Mouse (Mus musculus) thymus, adult 18-20 months (tissue): ENCODE results near the gene Nwd2.
A peak's percentile ranks its signal among the peaks of the same experiment; 100 is the strongest.

Experiments
- DNase-seq, 2 experiments: peaks; one replicate each; pipeline ENCODE4 v3.0.0; 2022; ENCODE audit warnings: mixed read lengths in 2 of 2

Nwd2 gene

GRCm38 (mm10) chr5:63765886-63766285 lies 117.0 kb downstream of the Nwd2 start:
- no peak for DNase-seq

DNA sequence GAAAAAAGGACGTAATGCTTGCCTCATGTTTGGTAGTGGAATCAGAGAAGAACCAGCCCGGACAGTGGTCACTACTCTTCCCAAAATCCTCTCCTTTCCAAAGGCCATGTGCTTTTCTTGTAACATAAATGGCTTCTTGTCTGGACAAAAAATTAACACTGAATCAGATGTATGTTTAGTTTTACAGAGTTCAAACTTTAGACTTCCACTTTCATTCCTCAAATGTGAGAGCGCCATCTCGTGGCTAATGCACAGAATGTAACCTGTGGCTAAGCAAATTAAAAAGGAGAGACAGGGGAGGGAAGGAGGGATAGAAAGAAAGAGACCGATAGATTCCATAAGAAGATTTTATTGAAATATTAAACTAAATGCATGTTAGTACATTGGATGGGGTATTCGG lies 117.8 kb downstream of the Nwd2 start:
- DNase-seq, result no peak

DNA sequence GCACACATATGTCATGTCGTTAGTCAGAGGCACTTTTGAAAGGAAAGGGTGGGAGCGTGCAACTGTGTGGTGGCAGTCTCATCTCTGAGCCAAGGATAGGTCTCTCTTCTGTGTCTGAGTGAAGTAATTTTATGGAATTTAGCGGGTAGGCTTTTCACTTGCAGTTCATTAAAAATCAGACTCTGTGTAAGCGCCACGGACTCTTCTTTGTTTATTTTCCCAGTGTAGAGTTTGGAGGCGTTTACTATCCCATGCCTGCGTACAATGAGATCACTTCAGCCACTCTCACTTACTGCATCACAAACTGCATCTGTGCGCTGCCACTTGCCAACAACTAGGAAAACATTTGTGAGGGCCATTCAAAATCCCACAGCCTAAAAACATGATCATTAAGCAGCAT lies 118.6 kb downstream of the Nwd2 start:
- DNase-seq, result no peak

GRCm38 (mm10) chr5:63768220-63768619 lies 119.3 kb downstream of the Nwd2 start:
- DNase-seq, result no peak

GRCm38 (mm10) chr5:63772971-63773370 lies 124.1 kb downstream of the Nwd2 start:
- DNase-seq, result no peak

- no peak for DNase-seq
Measured at GRCm38 (mm10) chr5:63773603-63774002, 124.7 kb downstream of the Nwd2 start.

GRCm38 (mm10) chr5:63788156-63788826 lies 139.4 kb downstream of the Nwd2 start:
- DNase-seq, result no peak

DNA sequence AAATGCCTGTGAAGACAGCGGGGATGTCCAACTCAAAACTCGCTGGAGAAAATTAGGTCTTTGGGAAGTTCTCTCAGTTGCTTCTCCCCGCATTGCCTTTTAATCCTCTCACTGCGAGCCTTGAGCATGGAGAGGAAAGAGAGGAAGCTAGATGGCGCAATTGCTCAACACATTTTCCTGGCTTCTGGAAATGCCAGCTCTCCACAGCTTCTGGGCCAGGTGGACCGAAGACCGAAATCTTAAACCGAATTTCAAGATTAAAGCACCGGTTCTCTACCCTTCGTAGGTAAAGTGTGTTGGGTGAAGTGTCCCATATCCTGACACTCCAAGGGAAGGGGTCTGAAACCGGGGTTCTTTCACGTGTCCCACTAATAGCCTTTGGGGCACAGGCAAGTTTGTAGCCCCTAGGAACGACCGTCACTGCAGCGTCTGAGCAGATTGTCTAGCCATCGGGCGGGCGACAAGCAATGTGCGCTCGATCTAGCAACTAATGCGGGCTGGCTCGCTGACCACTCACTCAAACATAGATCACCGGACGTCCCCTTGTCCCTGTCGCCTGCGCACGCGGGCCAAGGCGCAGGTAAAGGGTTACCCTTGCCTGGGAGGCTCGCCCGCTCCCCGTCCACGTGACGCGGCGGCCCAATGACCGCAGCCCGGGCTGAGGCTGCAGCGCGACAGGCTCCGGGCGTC lies 163.1 kb downstream of the Nwd2 start, which contains the start of gene 0610040J01Rik:
TSS of gene 0610040J01Rik (plus strand) at position 545 of the 690 bp plus-strand sequence.
- DNase-seq, result peak in 1 of 2 experiments; percentile 3

GRCm38 (mm10) chr5:63812509-63812865 lies 163.6 kb downstream of the Nwd2 start:
- no peak for DNase-seq

GRCm38 (mm10) chr5:63816643-63817042 lies 167.7 kb downstream of the Nwd2 start:
- DNase-seq, result no peak

- DNase-seq, result no peak
Measured at GRCm38 (mm10) chr5:63817270-63817669, 168.4 kb downstream of the Nwd2 start.

- no peak for DNase-seq
Measured at GRCm38 (mm10) chr5:63818975-63819374, 170.1 kb downstream of the Nwd2 start.

DNA sequence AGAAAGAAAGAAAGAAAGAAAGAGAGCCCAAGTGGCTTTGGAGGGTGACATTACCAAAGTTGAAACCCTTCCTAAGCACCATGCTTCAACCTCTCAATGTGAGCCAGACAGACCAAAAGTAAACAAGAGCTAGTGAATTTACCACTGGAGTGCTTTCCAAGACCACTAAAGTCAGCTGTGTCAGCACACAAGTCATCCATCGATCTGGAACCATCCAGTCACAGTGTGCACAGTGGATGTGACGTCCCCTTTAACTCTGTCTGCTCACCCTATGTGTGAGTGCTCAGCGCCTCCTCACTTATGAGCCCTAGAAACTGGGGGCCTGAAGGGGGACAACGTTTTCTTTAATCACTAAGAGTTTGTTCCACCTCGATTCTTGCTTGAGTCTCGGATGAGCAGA lies 170.6 kb downstream of the Nwd2 start:
- no peak for DNase-seq

- no peak for DNase-seq
Measured at GRCm38 (mm10) chr5:63821176-63821575, 172.3 kb downstream of the Nwd2 start.

DNA sequence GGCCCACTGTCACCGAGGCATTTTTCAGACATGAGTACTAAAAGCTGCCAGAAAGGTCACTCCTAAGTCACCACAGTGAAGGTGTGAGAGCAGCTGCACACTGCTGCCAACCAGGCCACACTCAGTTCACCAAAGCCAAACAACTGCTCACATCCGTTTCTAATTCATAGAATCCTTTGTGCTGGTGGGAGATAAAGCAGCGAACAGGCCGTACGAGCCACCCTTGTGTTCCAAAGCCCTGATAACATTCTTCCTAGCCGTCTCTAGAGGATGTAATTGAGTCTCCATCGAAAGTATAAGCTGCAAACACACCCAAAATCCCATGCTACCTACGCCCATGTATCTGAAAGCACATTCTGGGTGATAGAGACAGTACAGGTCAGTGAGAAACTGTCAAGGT lies 173.0 kb downstream of the Nwd2 start:
- DNase-seq, result no peak

DNA sequence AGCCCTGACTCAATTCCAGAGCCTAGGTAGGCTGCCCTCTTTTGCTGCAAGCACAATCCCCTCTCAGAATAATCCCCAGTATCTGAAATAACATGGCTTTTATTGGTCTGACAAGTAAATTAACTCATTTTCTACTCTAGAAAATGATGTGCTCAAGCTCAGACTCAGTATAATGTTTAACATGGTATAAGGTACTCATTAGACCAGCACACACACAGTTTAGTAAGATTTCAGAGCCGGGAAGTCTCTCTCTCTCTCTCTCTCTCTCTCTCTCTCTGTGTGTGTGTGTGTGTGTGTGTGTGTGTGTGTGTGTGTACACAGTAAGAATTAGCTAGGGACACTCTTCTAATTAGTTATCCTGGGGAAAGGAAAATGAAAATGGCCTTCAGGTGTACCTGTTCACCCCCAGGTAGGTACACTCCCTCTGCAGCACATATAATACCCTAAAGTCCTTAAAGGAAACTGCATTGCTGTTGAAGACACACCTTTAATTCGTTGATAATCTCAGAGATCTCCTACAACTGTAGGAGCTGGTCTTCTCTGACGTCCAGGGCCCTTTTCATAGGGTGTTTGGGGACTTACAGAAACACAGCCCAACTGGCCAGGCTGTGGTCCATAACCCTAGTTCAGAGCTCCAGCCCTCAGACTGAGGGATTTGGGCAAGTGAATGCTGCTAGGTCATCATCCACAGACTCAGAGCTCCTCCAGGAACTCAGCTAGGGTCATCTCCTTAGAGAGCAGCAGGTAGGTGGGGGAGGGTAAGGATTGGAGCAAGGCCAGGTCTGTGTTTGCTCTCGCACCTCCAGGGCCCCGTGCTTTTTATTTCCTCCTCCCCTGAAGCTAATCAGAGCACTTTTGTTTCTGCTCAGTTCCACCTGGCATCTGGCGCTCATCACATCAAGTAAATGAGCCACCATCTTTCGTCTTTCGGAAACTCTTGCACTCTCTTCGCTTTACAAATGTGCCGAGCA lies 174.7 kb downstream of the Nwd2 start:
- no peak for DNase-seq

GRCm38 (mm10) chr5:63824599-63825350 lies 175.9 kb downstream of the Nwd2 start:
- DNase-seq, result no peak

GRCm38 (mm10) chr5:63825881-63826280 lies 177.0 kb downstream of the Nwd2 start:
- no peak for DNase-seq

DNA sequence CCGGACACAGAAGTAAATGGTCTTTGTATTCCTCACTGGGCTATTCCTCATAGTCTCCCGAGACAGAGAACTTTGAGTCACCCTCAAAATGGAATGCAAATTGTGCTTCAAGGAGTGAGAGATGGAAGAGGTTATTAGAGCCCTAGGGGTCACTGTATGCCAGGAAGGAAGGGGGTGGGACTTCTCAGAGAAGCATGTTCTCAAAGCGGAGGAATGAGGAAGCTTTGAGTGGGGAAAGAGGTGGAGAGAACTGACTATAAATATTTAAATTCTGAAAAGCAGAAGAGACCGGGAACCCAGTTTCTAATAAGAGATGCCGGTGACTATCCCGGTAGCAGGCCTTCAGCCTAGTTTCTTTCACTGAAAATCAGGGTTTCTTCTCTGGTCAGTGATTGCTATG lies 178.1 kb downstream of the Nwd2 start:
- DNase-seq, result no peak

- no peak for DNase-seq
Measured at GRCm38 (mm10) chr5:63827415-63828053, 178.6 kb downstream of the Nwd2 start.

DNA sequence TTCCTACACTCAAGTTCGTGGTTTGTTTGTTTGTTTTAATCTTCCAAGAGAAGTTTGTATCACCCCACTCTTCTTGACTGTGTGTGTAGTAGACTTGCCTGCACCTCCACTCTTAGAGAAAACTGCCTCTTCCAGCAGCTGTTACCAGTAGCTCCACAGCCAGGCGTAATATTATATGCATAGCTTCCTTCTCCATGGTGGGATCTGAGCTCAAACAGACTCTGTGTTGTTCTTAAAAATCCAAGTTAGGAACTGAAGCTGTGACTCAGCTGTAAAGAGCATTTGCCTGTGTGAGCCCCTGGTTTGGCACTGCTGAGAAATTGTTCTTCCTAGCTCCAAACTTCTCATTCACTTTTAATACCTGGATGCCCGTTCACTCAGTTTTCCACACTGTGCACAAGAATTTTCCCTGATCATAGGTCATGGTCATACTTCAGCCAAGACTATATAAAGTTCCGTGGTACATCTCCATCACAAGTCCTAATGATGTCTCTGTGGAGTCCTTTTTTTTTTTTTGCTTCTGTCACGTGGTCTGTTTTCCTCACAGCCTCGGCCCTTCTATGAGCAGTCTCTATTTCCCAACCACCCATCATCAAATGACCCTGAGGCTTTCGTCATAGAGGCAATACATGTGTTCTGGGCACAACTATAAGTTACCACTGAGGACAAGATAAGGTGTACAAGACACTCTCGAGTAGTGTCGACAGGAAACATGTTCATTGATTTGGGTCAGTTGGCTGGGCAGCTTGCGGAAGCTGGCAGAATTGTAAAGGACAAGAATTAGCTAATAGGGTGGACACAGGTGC lies 179.7 kb downstream of the Nwd2 start:
- DNase-seq, result no peak
